ENCODE assay signal across 34 mouse cellular contexts in genomic region chr1:136102094-136102493, GRCm38 (mm10). TPM values are rescaled to one million over a fixed set of nuclear protein-coding genes. Genes with fewer than 3 reads are reported as not detected.
DNase-seq lines count a peak whose midpoint lies in the region; ATAC-seq and TF ChIP-seq lines count a peak whose summit lies in the region.
"Had no signal": no experiment of that assay in that cellular context is flagged by ENCODE, and none has a peak within 500 bp of the region (broad histone marks: within the 10 kb centered on the region; RNA-seq: fewer than 3 reads in every experiment).

No protein-coding gene starts in this region.

- no peak for TF ChIP-seq CTCF in MEL (IDR thresholded peaks at IDR 0.05 in 2 of 3, conservative IDR thresholded peaks at IDR 0.05 in 1 of 3; ENCODE audit: control insufficient read depth in 1 of 3, insufficient read depth in 1 of 3, low read depth in 2 of 3, low read length in 3 of 3, poor library complexity in 1 of 3, severe bottlenecking in 1 of 3)

- H3K9me3 ChIP-seq in hindbrain, embryonic 10.5 days, result no peaks in the 10 kb centered on the region
- H3K9me3 ChIP-seq in hindbrain, embryonic 13.5 days, result no peaks in the 10 kb centered on the region
- H3K9me3 ChIP-seq in MEL (replicated peaks; ENCODE audit: insufficient read depth, low read length), result no peaks in the 10 kb centered on the region
- H3K9me3 ChIP-seq in forebrain, embryonic 16.5 days (ENCODE audit: control insufficient read depth, low read length), result no peaks in the 10 kb centered on the region
- H3K9me3 ChIP-seq in liver, embryonic 15.5 days (replicated peaks), result no peaks in the 10 kb centered on the region
- H3K9me3 ChIP-seq: embryonic facial prominence, embryonic 10.5 days; embryonic facial prominence, embryonic 15.5 days; intestine, embryonic 15.5 days had no signal

- no peak overlapping the region for H3K9ac ChIP-seq in hindbrain, embryonic 13.5 days
- H3K9ac ChIP-seq in MEL (ENCODE audit: control insufficient read depth, low read depth, low read length, poor library complexity, severe bottlenecking), result no peak overlapping the region
- no peak overlapping the region for H3K9ac ChIP-seq in forebrain, embryonic 16.5 days (replicated peaks; ENCODE audit: low read depth, low read length)
- no peak overlapping the region for H3K9ac ChIP-seq in liver, embryonic 15.5 days
- H3K9ac ChIP-seq: embryonic facial prominence, embryonic 15.5 days; hindbrain, embryonic 14.5 days; intestine, embryonic 15.5 days; lung, embryonic 14.5 days had no signal

- no peak for TF ChIP-seq RAD21 in MEL (IDR thresholded peaks at IDR 0.05; ENCODE audit: low read depth, low read length)

- TF ChIP-seq EP300 in MEL (IDR thresholded peaks at IDR 0.05; ENCODE audit: low read depth in 1 of 2, low read length in 2 of 2), result no peak

- H3K36me3 ChIP-seq in hindbrain, embryonic 10.5 days, result no peaks in the 10 kb centered on the region
- H3K36me3 ChIP-seq in hindbrain, embryonic 13.5 days, result no peaks in the 10 kb centered on the region
- peaks cover 0 to 3% of the 10 kb centered on the region in 2 experiments; a peak in 2 of 4 replicates for H3K36me3 ChIP-seq in MEL (ENCODE audit: control insufficient read depth in 1 of 2, insufficient read depth in 2 of 2, low read length in 2 of 2)
- no peaks in the 10 kb centered on the region for H3K36me3 ChIP-seq in forebrain, embryonic 16.5 days (ENCODE audit: control insufficient read depth, insufficient read depth)
- H3K36me3 ChIP-seq in liver, embryonic 15.5 days (replicated peaks), result no peaks in the 10 kb centered on the region
- H3K36me3 ChIP-seq: embryonic facial prominence, embryonic 10.5 days; embryonic facial prominence, embryonic 15.5 days; intestine, embryonic 15.5 days had no signal

- TF ChIP-seq POLR2A in MEL (IDR thresholded peaks at IDR 0.05; ENCODE audit: control insufficient read depth in 1 of 2, insufficient read depth in 1 of 2, low read depth in 1 of 2, low read length in 2 of 2, poor library complexity in 1 of 2), result no peak

- no peak overlapping the region for H3K4me2 ChIP-seq in hindbrain, embryonic 13.5 days
- no peak overlapping the region for H3K4me2 ChIP-seq in forebrain, embryonic 16.5 days (ENCODE audit: low read length)
- H3K4me2 ChIP-seq in liver, embryonic 15.5 days, result no peak overlapping the region
- H3K4me2 ChIP-seq: embryonic facial prominence, embryonic 15.5 days; hindbrain, embryonic 14.5 days; intestine, embryonic 15.5 days; lung, embryonic 14.5 days had no signal

- DNase-seq in hindbrain, embryonic 10.5 days (ENCODE audit: low spot score), result no peak
- DNase-seq in MEL (ENCODE audit: low read depth, low spot score), result peak; percentile 17
- DNase-seq in gastrocnemius, postnatal 4 days (ENCODE audit: low spot score in 2 of 2), result no peak
- no peak for DNase-seq in spleen, adult 12 weeks (ENCODE audit: low spot score)
- DNase-seq: adrenal gland, postnatal 10 days; B cell, adult 2 months; cerebellum, adult 8-10 months; cerebellum, postnatal 25 days; gastrocnemius, adult 2 months; gastrocnemius, postnatal 36 days; heart, postnatal 14 days; kidney, adult 2 months; kidney, postnatal 36 days; left cerebral cortex, postnatal 4 days; lung, embryonic 14.5 days; lung, postnatal 14 days; right cerebral cortex, postnatal 25 days; spleen, adult 18-20 months; thymus, postnatal 25 days had no signal

- no peaks in the 10 kb centered on the region for H3K27me3 ChIP-seq in hindbrain, embryonic 10.5 days (ENCODE audit: insufficient read depth, poor library complexity, severe bottlenecking)
- H3K27me3 ChIP-seq in hindbrain, embryonic 13.5 days, result 0 out of 2 replicates have a peak, but pooled peaks cover 3% of the 10 kb centered on the region
- H3K27me3 ChIP-seq in MEL (ENCODE audit: control insufficient read depth in 1 of 2, insufficient read depth in 2 of 2, low read length in 2 of 2), result 0 out of 4 replicates have a peak, but pooled peaks cover 0 to 2% of the 10 kb centered on the region in 2 experiments
- no peaks in the 10 kb centered on the region for H3K27me3 ChIP-seq in forebrain, embryonic 16.5 days (replicated peaks; ENCODE audit: control insufficient read depth, insufficient read depth, low read length)
- H3K27me3 ChIP-seq in liver, embryonic 15.5 days, result no peaks in the 10 kb centered on the region
- H3K27me3 ChIP-seq: intestine, embryonic 15.5 days had no signal

- ATAC-seq in hindbrain, embryonic 13.5 days (ENCODE audit: low FRiP score), result no peak
- ATAC-seq in forebrain, embryonic 16.5 days, result no peak
- peak; percentile 47; the same call in 1 of the 2 replicates for ATAC-seq in liver, embryonic 15.5 days (ENCODE audit: insufficient read depth)
- ATAC-seq: intestine, embryonic 15.5 days had no signal

- H3K27ac ChIP-seq in hindbrain, embryonic 10.5 days, result peak overlapping the region; percentile 60
- no peak overlapping the region for H3K27ac ChIP-seq in hindbrain, embryonic 13.5 days
- H3K27ac ChIP-seq in MEL (ENCODE audit: control insufficient read depth, low read depth, low read length), result no peak overlapping the region
- peak overlapping the region; percentile 72 for H3K27ac ChIP-seq in forebrain, embryonic 16.5 days (ENCODE audit: low read length)
- H3K27ac ChIP-seq in liver, embryonic 15.5 days (replicated peaks), result no peak overlapping the region
- H3K27ac ChIP-seq: embryonic facial prominence, embryonic 15.5 days; gastrocnemius, adult 2 months; hindbrain, embryonic 14.5 days; intestine, embryonic 15.5 days; layer of hippocampus, adult 2 months had no signal

- no peaks in the 10 kb centered on the region for H3K79me2 ChIP-seq in MEL (ENCODE audit: control insufficient read depth, insufficient read depth, low read length, poor library complexity)

- no peak overlapping the region for H3K4me3 ChIP-seq in hindbrain, embryonic 10.5 days
- no peak overlapping the region for H3K4me3 ChIP-seq in hindbrain, embryonic 13.5 days
- H3K4me3 ChIP-seq in MEL (ENCODE audit: control insufficient read depth in 1 of 2, insufficient read depth in 1 of 2, low read depth in 2 of 2, low read length in 2 of 2), result no peak overlapping the region
- H3K4me3 ChIP-seq in forebrain, embryonic 16.5 days (replicated peaks; ENCODE audit: low read length), result no peak overlapping the region
- no peak overlapping the region for H3K4me3 ChIP-seq in liver, embryonic 15.5 days (replicated peaks)
- H3K4me3 ChIP-seq: embryonic facial prominence, embryonic 10.5 days; embryonic facial prominence, embryonic 15.5 days; gastrocnemius, adult 2 months; intestine, embryonic 15.5 days; layer of hippocampus, adult 2 months had no signal

- WGBS in hindbrain, embryonic 10.5 days, result 74% methylated on average over 4 of the region's 4 CpGs
- 72% methylated on average over 4 of the region's 4 CpGs for WGBS in hindbrain, embryonic 13.5 days
- WGBS in forebrain, embryonic 16.5 days, result 75% methylated on average over 4 of the region's 4 CpGs
- 26% methylated on average over 4 of the region's 4 CpGs for WGBS in liver, embryonic 15.5 days (ENCODE audit: insufficient replicate concordance)

- H3K4me1 ChIP-seq in hindbrain, embryonic 10.5 days (replicated peaks), result peaks cover 50% of the 10 kb centered on the region
- peaks cover 40% of the 10 kb centered on the region for H3K4me1 ChIP-seq in hindbrain, embryonic 13.5 days (replicated peaks)
- H3K4me1 ChIP-seq in MEL (ENCODE audit: control insufficient read depth in 1 of 2, insufficient read depth in 2 of 2, low read length in 2 of 2), result peaks cover 0 to 15% of the 10 kb centered on the region in 2 experiments; a peak in 2 of 4 replicates
- peaks cover 35% of the 10 kb centered on the region for H3K4me1 ChIP-seq in forebrain, embryonic 16.5 days (replicated peaks; ENCODE audit: control insufficient read depth, insufficient read depth, low read length)
- H3K4me1 ChIP-seq in liver, embryonic 15.5 days (replicated peaks), result peaks cover 25% of the 10 kb centered on the region
- H3K4me1 ChIP-seq: intestine, embryonic 15.5 days had no signal

TF ChIP-seq in MEL, 35 proteins besides CTCF, POLR2A, EP300 and RAD21 (continues in another document):
- no peak for TF ChIP-seq USF2 (IDR thresholded peaks at IDR 0.05; ENCODE audit: borderline replicate concordance in 1 of 2, insufficient read depth in 1 of 2, low read depth in 1 of 2, low read length in 2 of 2)
- TF ChIP-seq ELF1 (IDR thresholded peaks at IDR 0.05; ENCODE audit: low read depth, low read length), result no peak
- no peak for TF ChIP-seq SIN3A (IDR thresholded peaks at IDR 0.05; ENCODE audit: low read length)
- TF ChIP-seq KAT2A (conservative IDR thresholded peaks at IDR 0.05; ENCODE audit: low read depth, low read length), result no peak

RNA-seq across cellular contexts. Expression of gene Kif21b, which starts 29.1 kb away (rescaled TPM):
- polyA plus RNA-seq in hindbrain, embryonic 10.5 days (2016; fragmentation: Nextera tagmentation; extraction: Ambion mirVana), result 6.6 and 15.5 TPM in 2 replicates
- polyA plus RNA-seq in hindbrain, embryonic 13.5 days (2015; fragmentation: Nextera tagmentation; extraction: Ambion mirVana), result 43.7 and 44.2 TPM in 2 replicates
- 4.0 and 7.6 TPM in 2 replicates for total RNA-seq in MEL (2012; rRNA removed)
- polyA plus RNA-seq in MEL (2012; ENCODE audit: insufficient read depth in 1 of 2, insufficient read length in 2 of 2, low read depth in 1 of 2, low replicate concordance in 2 of 2, missing spikeins in 1 of 2), result 10 to 100 TPM in 1 of 2 experiments, not detected in 1; 34.0 TPM
- 78.3 and 80.5 TPM in 2 replicates for polyA plus RNA-seq in forebrain, embryonic 16.5 days (2015; fragmentation: Nextera tagmentation; extraction: Ambion mirVana)
- 1.1 and 1.5 TPM in 2 replicates for polyA plus RNA-seq in liver, embryonic 15.5 days (2015; fragmentation: Nextera tagmentation; extraction: Ambion mirVana)
- total RNA-seq in gastrocnemius, postnatal 4 days (2021), result 1 to 10 TPM; 1.9 TPM

RNA-seq across cellular contexts. Expression of gene Cacna1s, which starts 49.5 kb away (rescaled TPM):
- polyA plus RNA-seq in hindbrain, embryonic 10.5 days (2016; fragmentation: Nextera tagmentation; extraction: Ambion mirVana), result 0.07 and 0.47 TPM in 2 replicates
- polyA plus RNA-seq in hindbrain, embryonic 13.5 days (2015; fragmentation: Nextera tagmentation; extraction: Ambion mirVana), result 0.10 and 0.29 TPM in 2 replicates
- total RNA-seq in MEL (2012; rRNA removed), result not detected in 2 replicates
- not detected for polyA plus RNA-seq in MEL (2012; ENCODE audit: insufficient read depth in 1 of 2, insufficient read length in 2 of 2, low read depth in 1 of 2, low replicate concordance in 2 of 2, missing spikeins in 1 of 2)
- polyA plus RNA-seq in forebrain, embryonic 16.5 days (2015; fragmentation: Nextera tagmentation; extraction: Ambion mirVana), result 0.32 and 0.54 TPM in 2 replicates
- 0.36 and 0.52 TPM in 2 replicates for polyA plus RNA-seq in liver, embryonic 15.5 days (2015; fragmentation: Nextera tagmentation; extraction: Ambion mirVana)
- total RNA-seq in gastrocnemius, postnatal 4 days (2021), result 100 to 1,000 TPM; 330 to 336 TPM
- total RNA-seq: neutrophil, adult 5-6 weeks had no signal
- polyA plus RNA-seq: lung, embryonic 14.5 days had no signal

RNA-seq across cellular contexts. Expression of gene Ascl5, which starts 51.5 kb away (rescaled TPM):
- not detected in 2 replicates for polyA plus RNA-seq in hindbrain, embryonic 10.5 days (2016; fragmentation: Nextera tagmentation; extraction: Ambion mirVana)
- polyA plus RNA-seq in hindbrain, embryonic 13.5 days (2015; fragmentation: Nextera tagmentation; extraction: Ambion mirVana), result not detected in 2 replicates
- total RNA-seq in MEL (2012; rRNA removed), result not detected in 2 replicates
- not detected for polyA plus RNA-seq in MEL (2012; ENCODE audit: insufficient read depth in 1 of 2, insufficient read length in 2 of 2, low read depth in 1 of 2, low replicate concordance in 2 of 2, missing spikeins in 1 of 2)
- not detected in 2 replicates for polyA plus RNA-seq in forebrain, embryonic 16.5 days (2015; fragmentation: Nextera tagmentation; extraction: Ambion mirVana)
- not detected in 2 replicates for polyA plus RNA-seq in liver, embryonic 15.5 days (2015; fragmentation: Nextera tagmentation; extraction: Ambion mirVana)
- not detected for total RNA-seq in gastrocnemius, postnatal 4 days (2021)
- total RNA-seq: adrenal gland, postnatal 10 days; gastrocnemius, adult 2 months; gastrocnemius, postnatal 36 days; heart, adult 8-10 months; heart, postnatal 14 days; layer of hippocampus, adult 2 months; layer of hippocampus, postnatal 14 days; neutrophil, adult 5-6 weeks had no signal
- polyA plus RNA-seq: heart, embryonic 14.5 days; hindbrain, embryonic 14.5 days; intestine, embryonic 15.5 days; kidney, adult 2 months; kidney, embryonic 16.5 days; lung, embryonic 14.5 days; midbrain, embryonic 16.5 days; neural tube, embryonic 11.5 days had no signal

Comparison
In these comparisons a context has a peak if more than half of its experiments do, and no peak if none do; other contexts are left out.
1. H3K27ac ChIP-seq: peak in hindbrain, embryonic 10.5 days (single experiment) and forebrain, embryonic 16.5 days (single experiment); none in hindbrain, embryonic 13.5 days (single experiment), MEL (single experiment) and liver, embryonic 15.5 days (single experiment).